Mouse (Mus musculus): ENCODE results near the gene Acot7. TPM values are rescaled to one million over a fixed set of nuclear protein-coding genes. Genes with fewer than 3 reads are reported as not detected.

Gene Acot7
- polyA plus RNA-seq, 1 experiment from 2014 or later, result 427 TPM

GRCm38 (mm10) chr4:152155019-152155418 lies 22.9 kb upstream of the Acot7 start:
- 74% methylated on average over 4 of the region's 4 CpGs for WGBS

GRCm38 (mm10) chr4:152157779-152158584 lies 20.0 kb upstream of the Acot7 start:
- no peaks in the 10 kb centered on the region for H3K9me3 ChIP-seq
- H3K4me1 ChIP-seq (replicated peaks), result peaks cover 23% of the 10 kb centered on the region
- H3K4me3 ChIP-seq, result peak overlapping the region; percentile 7
- no peak overlapping the region for H3K27ac ChIP-seq (replicated peaks)
- ATAC-seq (ENCODE audit: low FRiP score, low read depth), result no peak
- H3K4me2 ChIP-seq, result peak overlapping the region; percentile 31
- H3K27me3 ChIP-seq, result peaks cover 80% of the 10 kb centered on the region
- H3K36me3 ChIP-seq, result no peaks in the 10 kb centered on the region
- no peak overlapping the region for H3K9ac ChIP-seq
- WGBS, result 17% methylated on average over 21 of the region's 21 CpGs

More at GRCm38 (mm10) chr4:152155019-152155418, 22.9 kb upstream of the Acot7 start:
- H3K36me3 ChIP-seq, result no peaks in the 10 kb centered on the region
- peaks cover 29% of the 10 kb centered on the region for H3K4me1 ChIP-seq (replicated peaks)
- H3K9ac ChIP-seq, result no peak overlapping the region
- no peak overlapping the region for H3K27ac ChIP-seq (replicated peaks)
- peaks cover 83% of the 10 kb centered on the region for H3K27me3 ChIP-seq
- no peak overlapping the region for H3K4me3 ChIP-seq
- no peak for ATAC-seq (ENCODE audit: low FRiP score, low read depth)
- H3K9me3 ChIP-seq, result no peaks in the 10 kb centered on the region
- H3K4me2 ChIP-seq, result no peak overlapping the region

- no peak; the same call in 1 of the 2 replicates for ATAC-seq (ENCODE audit: low FRiP score, low read depth)
- Histone ChIP-seq H3K9ac (no peak within 1 kb of the TSS), H3K4me2 (peak within 1 kb of the TSS; percentile 31), H3K36me3 (no peaks in the 10 kb centered on the region), H3K4me1 (replicated peaks) (peaks cover 19% of the 10 kb centered on the region), H3K27me3 (peaks cover 74% of the 10 kb centered on the region), H3K9me3 (no peaks in the 10 kb centered on the region), H3K27ac (replicated peaks) (no peak within 1 kb of the TSS), H3K4me3 (peak within 1 kb of the TSS; percentile 7)
- WGBS, result 2% methylated on average over 35 of the region's 35 CpGs
Measured at GRCm38 (mm10) chr4:152158585-152159284, 19.2 kb upstream of the Acot7 start, which contains the start of gene Hes2. TSS of gene Hes2 (plus strand) at chr4:152158867.

GRCm38 (mm10) chr4:152159285-152159678 lies 18.7 kb upstream of the Acot7 start:
- peak overlapping the region; percentile 2; the same call in 1 of the 2 replicates for H3K4me3 ChIP-seq
- no peak overlapping the region for H3K9ac ChIP-seq
- H3K36me3 ChIP-seq, result no peaks in the 10 kb centered on the region
- peaks cover 71% of the 10 kb centered on the region for H3K27me3 ChIP-seq
- no peak for ATAC-seq (ENCODE audit: low FRiP score, low read depth)
- WGBS, result under 1% methylated on average over 18 of the region's 19 CpGs
- H3K4me1 ChIP-seq (replicated peaks), result peaks cover 16% of the 10 kb centered on the region
- peak overlapping the region; percentile 31 for H3K4me2 ChIP-seq
- no peak overlapping the region for H3K27ac ChIP-seq (replicated peaks)
- H3K9me3 ChIP-seq, result no peaks in the 10 kb centered on the region

GRCm38 (mm10) chr4:152160748-152161147 lies 17.2 kb upstream of the Acot7 start:
- no peak overlapping the region for H3K4me3 ChIP-seq
- H3K4me1 ChIP-seq (replicated peaks), result peaks cover 16% of the 10 kb centered on the region
- H3K4me2 ChIP-seq, result no peak overlapping the region
- no peaks in the 10 kb centered on the region for H3K36me3 ChIP-seq
- H3K9me3 ChIP-seq, result no peaks in the 10 kb centered on the region
- peaks cover 68% of the 10 kb centered on the region for H3K27me3 ChIP-seq
- 42% methylated on average over 4 of the region's 4 CpGs for WGBS
- ATAC-seq (ENCODE audit: low FRiP score, low read depth), result no peak
- no peak overlapping the region for H3K9ac ChIP-seq
- no peak overlapping the region for H3K27ac ChIP-seq (replicated peaks)

GRCm38 (mm10) chr4:152161601-152162000 lies 16.3 kb upstream of the Acot7 start:
- Histone ChIP-seq H3K4me2 (no peak overlapping the region), H3K36me3 (no peaks in the 10 kb centered on the region), H3K27ac (replicated peaks) (no peak overlapping the region), H3K9ac (no peak overlapping the region), H3K27me3 (peaks cover 65% of the 10 kb centered on the region), H3K4me1 (replicated peaks) (peaks cover 16% of the 10 kb centered on the region), H3K9me3 (no peaks in the 10 kb centered on the region), H3K4me3 (no peak overlapping the region)
- 76% methylated on average over 6 of the region's 6 CpGs for WGBS
- ATAC-seq (ENCODE audit: low FRiP score, low read depth), result no peak

GRCm38 (mm10) chr4:152162748-152163147 lies 15.2 kb upstream of the Acot7 start:
- ATAC-seq (ENCODE audit: low FRiP score, low read depth), result no peak
- Histone ChIP-seq H3K4me3 (no peak overlapping the region), H3K36me3 (no peaks in the 10 kb centered on the region), H3K9me3 (no peaks in the 10 kb centered on the region), H3K27me3 (peaks cover 55% of the 10 kb centered on the region), H3K27ac (replicated peaks) (no peak overlapping the region), H3K4me1 (replicated peaks) (peaks cover 16% of the 10 kb centered on the region), H3K9ac (no peak overlapping the region), H3K4me2 (no peak overlapping the region)
- 92% methylated on average over 2 of the region's 2 CpGs for WGBS

- Histone ChIP-seq H3K4me1 (replicated peaks) (0 out of 2 replicates have a peak, but pooled peaks cover 4% of the 10 kb centered on the region), H3K36me3 (no peaks in the 10 kb centered on the region), H3K9me3 (no peaks in the 10 kb centered on the region), H3K27me3 (peaks cover 40% of the 10 kb centered on the region), H3K9ac (no peak overlapping the region), H3K27ac (replicated peaks) (no peak overlapping the region), H3K4me3 (no peak overlapping the region), H3K4me2 (no peak overlapping the region)
- ATAC-seq (ENCODE audit: low FRiP score, low read depth), result no peak
- 25% methylated on average over 22 of the region's 22 CpGs for WGBS
Measured at GRCm38 (mm10) chr4:152165036-152165931, 12.7 kb upstream of the Acot7 start.

- Histone ChIP-seq H3K9me3 (no peaks in the 10 kb centered on the region), H3K27ac (replicated peaks) (no peak overlapping the region), H3K36me3 (no peaks in the 10 kb centered on the region), H3K9ac (no peak overlapping the region), H3K4me3 (no peak overlapping the region), H3K4me2 (no peak overlapping the region), H3K4me1 (replicated peaks) (0 out of 2 replicates have a peak, but pooled peaks cover 4% of the 10 kb centered on the region), H3K27me3 (peaks cover 15% of the 10 kb centered on the region; the same call in 1 of the 2 replicates)
- ATAC-seq (ENCODE audit: low FRiP score, low read depth), result no peak
- 41% methylated on average over 8 of the region's 8 CpGs for WGBS
Measured at GRCm38 (mm10) chr4:152168052-152168451, 9.9 kb upstream of the Acot7 start.

GRCm38 (mm10) chr4:152169103-152169502 lies 8.8 kb upstream of the Acot7 start:
- no peak overlapping the region for H3K4me2 ChIP-seq
- H3K9me3 ChIP-seq, result no peaks in the 10 kb centered on the region
- 0 out of 2 replicates have a peak, but pooled peaks cover 4% of the 10 kb centered on the region for H3K4me1 ChIP-seq (replicated peaks)
- no peak for ATAC-seq (ENCODE audit: low FRiP score, low read depth)
- no peak overlapping the region for H3K9ac ChIP-seq
- peaks cover 13% of the 10 kb centered on the region for H3K27me3 ChIP-seq
- H3K27ac ChIP-seq (replicated peaks), result no peak overlapping the region
- H3K36me3 ChIP-seq, result no peaks in the 10 kb centered on the region
- H3K4me3 ChIP-seq, result no peak overlapping the region
- 86% methylated on average over 7 of the region's 7 CpGs for WGBS

- H3K9me3 ChIP-seq, result no peaks in the 10 kb centered on the region
- H3K36me3 ChIP-seq, result no peaks in the 10 kb centered on the region
- no peak overlapping the region for H3K4me2 ChIP-seq
- H3K4me1 ChIP-seq (replicated peaks), result 0 out of 2 replicates have a peak, but pooled peaks cover 4% of the 10 kb centered on the region
- 81% methylated on average over 10 of the region's 10 CpGs for whole genome bisulfite sequencing
- ATAC-seq (ENCODE audit: low FRiP score, low read depth), result no peak
- no peak overlapping the region for H3K27ac ChIP-seq (replicated peaks)
- no peak overlapping the region for H3K4me3 ChIP-seq
- peaks cover 10% of the 10 kb centered on the region for H3K27me3 ChIP-seq
- no peak overlapping the region for H3K9ac ChIP-seq
Measured at GRCm38 (mm10) chr4:152170286-152170685, 7.6 kb upstream of the Acot7 start.
